Mouse (Mus musculus) fat pad, adult 2 months (tissue): Measurements from ENCODE around the gene Itfg1.

Experiments
- DNase-seq: peaks from one replicate; pipeline ENCODE4 v3.0.0-alpha.2; 2011; ENCODE audit warnings: low read depth, low spot score; ENCODE audit errors: extremely low read depth

Gene Itfg1

GRCm38 (mm10) chr8:85745053-85745452 lies 95.7 kb downstream of the Itfg1 start:
- no peak for DNase-seq

GRCm38 (mm10) chr8:85730545-85730944 lies 110.2 kb downstream of the Itfg1 start:
- no peak for DNase-seq

DNA sequence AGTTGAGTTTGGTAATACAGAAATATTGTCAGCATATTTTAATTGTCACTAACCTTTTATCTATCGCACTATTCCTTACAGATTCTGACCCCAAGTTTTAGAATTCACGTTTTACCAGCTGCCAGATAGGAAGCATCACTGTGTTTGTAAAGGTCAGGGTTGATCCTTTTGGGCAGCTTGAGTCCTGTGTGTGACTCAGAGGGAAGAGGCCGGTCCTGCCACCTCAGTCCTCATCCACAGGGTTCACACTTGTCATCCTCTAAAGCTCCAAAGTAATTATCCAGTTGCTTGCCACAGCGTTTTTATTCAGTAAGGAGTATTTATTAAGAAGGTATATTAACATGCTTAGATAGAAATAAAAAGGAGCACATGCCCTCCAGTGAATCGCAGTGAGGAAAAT lies 123.5 kb downstream of the Itfg1 start:
- DNase-seq = no peak

GRCm38 (mm10) chr8:85716696-85717095 lies 124.0 kb downstream of the Itfg1 start:
- no peak for DNase-seq

DNA sequence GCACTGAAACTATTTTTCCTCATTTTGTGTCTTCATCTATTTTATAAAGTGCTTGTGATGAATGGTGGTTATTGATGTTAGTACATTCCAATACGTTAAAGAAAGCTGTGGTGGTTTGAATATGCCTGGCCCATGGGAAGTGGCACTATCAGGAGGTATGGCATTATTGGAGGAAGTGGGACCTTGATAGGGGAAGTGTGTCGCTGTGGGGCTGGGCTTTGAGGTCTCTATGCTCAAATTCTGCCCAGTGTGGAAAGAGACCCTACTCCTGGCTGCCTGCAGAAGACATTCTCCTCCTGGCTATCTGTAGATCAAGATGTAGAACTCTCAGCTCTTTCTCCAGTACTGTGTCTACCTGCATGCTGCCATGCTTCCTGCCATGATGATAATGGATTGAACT lies 133.7 kb downstream of the Itfg1 start:
- DNase-seq = no peak

DNA sequence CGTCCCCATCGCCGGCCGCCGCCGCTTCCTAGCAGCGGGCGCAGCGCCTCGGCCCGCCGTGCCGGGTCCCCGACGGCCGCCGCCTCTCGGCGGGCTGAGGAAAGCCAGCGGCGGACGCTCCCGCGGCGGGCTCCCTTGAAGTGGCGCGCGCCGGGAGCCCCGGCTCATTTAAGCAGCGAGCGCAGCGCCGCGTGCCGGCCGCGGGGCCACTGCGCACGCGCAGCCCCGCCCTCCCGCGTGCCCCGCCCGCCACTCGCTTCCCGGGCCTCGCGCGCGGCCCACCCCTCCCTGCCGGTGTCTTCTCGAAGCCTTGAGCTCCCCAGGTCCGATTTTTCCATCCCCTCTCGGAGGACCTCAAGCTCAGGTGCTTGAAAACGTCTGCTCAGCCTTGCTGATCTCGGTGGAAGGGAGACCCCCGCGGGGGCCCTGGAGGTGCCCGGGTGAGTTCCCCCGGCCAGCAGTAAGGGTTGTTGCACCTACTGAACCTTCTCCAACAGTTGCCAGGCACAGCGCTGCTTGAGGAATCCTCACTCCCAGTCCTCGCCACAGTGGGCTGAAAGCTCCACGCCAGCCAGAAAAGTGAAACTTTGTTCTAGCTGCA lies 139.9 kb downstream of the Itfg1 start, which contains the start of gene Neto2:
Gene Neto2, minus strand, starts transcription at position 174 of the 601 bp plus-strand sequence.
- DNase-seq = no peak

DNA sequence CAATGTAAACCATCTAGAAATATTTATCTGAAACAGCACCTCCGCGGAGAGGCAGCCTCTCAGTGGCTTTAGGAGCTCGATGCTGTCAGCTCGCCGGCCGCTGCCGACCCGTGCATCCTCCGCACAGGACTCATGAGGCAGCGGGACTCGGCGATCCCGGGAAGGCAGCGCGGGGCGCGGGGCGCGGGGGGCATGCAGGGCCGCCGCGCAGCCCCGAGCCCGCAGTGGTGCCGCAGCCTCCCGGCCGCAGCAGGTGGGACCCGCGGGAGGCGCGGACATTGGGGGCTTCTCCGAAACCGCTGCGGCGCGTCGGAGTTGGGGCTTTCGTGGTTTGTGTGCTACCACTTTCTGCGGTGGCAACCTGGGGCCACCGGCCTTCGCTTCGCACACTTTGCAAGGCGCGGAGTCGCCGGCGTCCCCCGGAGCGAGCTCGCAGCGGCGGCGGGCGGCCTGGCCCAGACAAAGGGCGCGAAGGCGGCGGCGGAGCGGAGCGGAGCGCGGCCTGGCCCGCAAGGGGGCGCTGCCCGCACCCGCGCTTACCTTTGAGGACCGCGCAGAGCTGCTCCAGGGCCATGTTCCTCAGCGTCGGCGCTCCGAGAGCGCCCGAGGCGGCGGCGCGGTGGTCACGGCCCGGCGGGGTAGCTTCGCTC lies 140.5 kb downstream of the Itfg1 start:
- no peak for DNase-seq

DNA sequence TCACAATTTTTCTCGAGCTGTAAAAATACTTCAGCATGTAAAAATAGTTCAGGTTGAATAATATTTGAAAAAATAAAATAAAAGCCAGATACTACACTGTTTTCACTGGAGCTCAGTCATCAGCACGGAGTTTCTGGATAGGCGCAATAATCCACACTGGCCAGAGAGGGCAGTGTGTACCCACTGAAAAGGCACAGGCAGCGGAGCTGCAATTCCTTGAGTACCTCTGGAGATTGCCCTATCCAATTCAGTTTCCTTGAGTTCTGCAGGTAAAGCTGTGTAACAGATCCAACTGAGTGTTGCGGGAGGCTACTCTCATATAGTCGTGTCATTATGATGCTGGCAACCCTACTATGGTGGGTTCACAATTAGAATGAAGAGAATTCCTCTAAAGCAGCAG lies 141.7 kb downstream of the Itfg1 start:
- no peak for DNase-seq
